Mouse (Mus musculus): ENCODE results near the gene Atl1. TPM values are rescaled to one million over a fixed set of nuclear protein-coding genes. Genes with fewer than 3 reads are reported as not detected.

Gene Atl1
- polyA plus RNA-seq (2014; fragmentation: Nextera tagmentation; extraction: Ambion mirVana) = 6.2 and 8.6 TPM in 2 replicates

GRCm38 (mm10) chr12:69892371-69893251, at the start of gene Atl1, which contains the start of gene Map4k5:
Gene Atl1 (plus strand): TSS chr12:69892614.
Gene Map4k5 (minus strand): TSS chr12:69893200.
- ATAC-seq (replicated peaks; ENCODE audit: insufficient number of reproducible peaks, low FRiP score, low TSS enrichment) = peak; percentile 96
- peak within 1 kb of the TSS; percentile 94 for H3K4me3 ChIP-seq (ENCODE audit: low read depth, low read length)
- peak within 1 kb of the TSS; percentile 65 for H3K4me2 ChIP-seq
- H3K4me1 ChIP-seq (ENCODE audit: control insufficient read depth, insufficient read depth, low read length) = peaks cover 20% of the 10 kb centered on the region
- H3K27ac ChIP-seq (ENCODE audit: low read depth, low read length) = peak within 1 kb of the TSS; percentile 95
- no peaks in the 10 kb centered on the region for H3K27me3 ChIP-seq (ENCODE audit: control insufficient read depth, insufficient read depth, low read length)
- peak within 1 kb of the TSS; percentile 98 for H3K9ac ChIP-seq (ENCODE audit: low read depth, low read length)
- under 1% methylated on average over 117 of the region's 118 CpGs for WGBS (ENCODE audit: insufficient replicate concordance)
- no peaks in the 10 kb centered on the region for H3K9me3 ChIP-seq (replicated peaks; ENCODE audit: control insufficient read depth, low read length)
- no peaks in the 10 kb centered on the region for H3K36me3 ChIP-seq (ENCODE audit: control insufficient read depth, insufficient read depth, low read length)

GRCm38 (mm10) chr12:69843531-69844445, 48.6 kb upstream of the Atl1 start:
- H3K36me3 ChIP-seq (ENCODE audit: control insufficient read depth, insufficient read depth, low read length) = peaks cover 4% of the 10 kb centered on the region; the same call in 1 of the 2 replicates
- 74% methylated on average over 19 of the region's 19 CpGs for WGBS (ENCODE audit: insufficient replicate concordance)

GRCm38 (mm10) chr12:69845722-69846121, 46.7 kb upstream of the Atl1 start:
- no peak overlapping the region for H3K4me3 ChIP-seq (ENCODE audit: low read depth, low read length)
- no peaks in the 10 kb centered on the region for H3K27me3 ChIP-seq (ENCODE audit: control insufficient read depth, insufficient read depth, low read length)
- no peaks in the 10 kb centered on the region for H3K4me1 ChIP-seq (ENCODE audit: control insufficient read depth, insufficient read depth, low read length)
- peaks cover 8% of the 10 kb centered on the region; the same call in 1 of the 2 replicates for H3K36me3 ChIP-seq (ENCODE audit: control insufficient read depth, insufficient read depth, low read length)
- no peak overlapping the region for H3K9ac ChIP-seq (ENCODE audit: low read depth, low read length)
- no peak overlapping the region for H3K4me2 ChIP-seq
- no peaks in the 10 kb centered on the region for H3K9me3 ChIP-seq (replicated peaks; ENCODE audit: control insufficient read depth, low read length)
- no peak overlapping the region for H3K27ac ChIP-seq (ENCODE audit: low read depth, low read length)
- no peak for ATAC-seq (replicated peaks; ENCODE audit: insufficient number of reproducible peaks, low FRiP score, low TSS enrichment)
- WGBS (ENCODE audit: insufficient replicate concordance) = 85% methylated on average over 9 of the region's 9 CpGs

More at GRCm38 (mm10) chr12:69843531-69844445, 48.6 kb upstream of the Atl1 start:
- Histone ChIP-seq H3K4me2 (no peak overlapping the region), H3K27ac (ENCODE audit: low read depth, low read length) (no peak overlapping the region), H3K9me3 (replicated peaks; ENCODE audit: control insufficient read depth, low read length) (no peaks in the 10 kb centered on the region), H3K4me1 (ENCODE audit: control insufficient read depth, insufficient read depth, low read length) (no peaks in the 10 kb centered on the region), H3K27me3 (ENCODE audit: control insufficient read depth, insufficient read depth, low read length) (no peaks in the 10 kb centered on the region), H3K9ac (ENCODE audit: low read depth, low read length) (no peak overlapping the region), H3K4me3 (ENCODE audit: low read depth, low read length) (no peak overlapping the region)
- no peak for ATAC-seq (replicated peaks; ENCODE audit: insufficient number of reproducible peaks, low FRiP score, low TSS enrichment)

- no peak for ATAC-seq (replicated peaks; ENCODE audit: insufficient number of reproducible peaks, low FRiP score, low TSS enrichment)
- H3K36me3 ChIP-seq (ENCODE audit: control insufficient read depth, insufficient read depth, low read length) = peaks cover 8% of the 10 kb centered on the region; the same call in 1 of the 2 replicates
- H3K9me3 ChIP-seq (replicated peaks; ENCODE audit: control insufficient read depth, low read length) = no peaks in the 10 kb centered on the region
- H3K4me2 ChIP-seq = no peak overlapping the region
- 93% methylated on average over 9 of the region's 9 CpGs for WGBS (ENCODE audit: insufficient replicate concordance)
- H3K27me3 ChIP-seq (ENCODE audit: control insufficient read depth, insufficient read depth, low read length) = no peaks in the 10 kb centered on the region
- H3K27ac ChIP-seq (ENCODE audit: low read depth, low read length) = no peak overlapping the region
- H3K4me1 ChIP-seq (ENCODE audit: control insufficient read depth, insufficient read depth, low read length) = no peaks in the 10 kb centered on the region
- H3K4me3 ChIP-seq (ENCODE audit: low read depth, low read length) = no peak overlapping the region
- no peak overlapping the region for H3K9ac ChIP-seq (ENCODE audit: low read depth, low read length)
Observed at GRCm38 (mm10) chr12:69846499-69846898, 45.9 kb upstream of the Atl1 start.

GRCm38 (mm10) chr12:69848083-69848878, 44.1 kb upstream of the Atl1 start:
- H3K36me3 ChIP-seq (ENCODE audit: control insufficient read depth, insufficient read depth, low read length) = peaks cover 8% of the 10 kb centered on the region; the same call in 1 of the 2 replicates
- H3K27ac ChIP-seq (ENCODE audit: low read depth, low read length) = no peak overlapping the region
- H3K4me3 ChIP-seq (ENCODE audit: low read depth, low read length) = no peak overlapping the region
- H3K9ac ChIP-seq (ENCODE audit: low read depth, low read length) = no peak overlapping the region
- H3K4me1 ChIP-seq (ENCODE audit: control insufficient read depth, insufficient read depth, low read length) = no peaks in the 10 kb centered on the region
- H3K4me2 ChIP-seq = no peak overlapping the region
- no peaks in the 10 kb centered on the region for H3K27me3 ChIP-seq (ENCODE audit: control insufficient read depth, insufficient read depth, low read length)
- WGBS (ENCODE audit: insufficient replicate concordance) = 75% methylated on average over 12 of the region's 12 CpGs
- no peak for ATAC-seq (replicated peaks; ENCODE audit: insufficient number of reproducible peaks, low FRiP score, low TSS enrichment)
- no peaks in the 10 kb centered on the region for H3K9me3 ChIP-seq (replicated peaks; ENCODE audit: control insufficient read depth, low read length)

GRCm38 (mm10) chr12:69852288-69852687, 40.1 kb upstream of the Atl1 start:
- peaks cover 4% of the 10 kb centered on the region for H3K36me3 ChIP-seq (ENCODE audit: control insufficient read depth, insufficient read depth, low read length)

GRCm38 (mm10) chr12:69853387-69853786, 39.0 kb upstream of the Atl1 start:
- WGBS (ENCODE audit: insufficient replicate concordance) = 83% methylated on average over 11 of the region's 11 CpGs
- H3K9ac ChIP-seq (ENCODE audit: low read depth, low read length) = no peak overlapping the region
- H3K9me3 ChIP-seq (replicated peaks; ENCODE audit: control insufficient read depth, low read length) = no peaks in the 10 kb centered on the region
- H3K27me3 ChIP-seq (ENCODE audit: control insufficient read depth, insufficient read depth, low read length) = no peaks in the 10 kb centered on the region
- no peak overlapping the region for H3K4me3 ChIP-seq (ENCODE audit: low read depth, low read length)
- H3K4me2 ChIP-seq = no peak overlapping the region
- ATAC-seq (replicated peaks; ENCODE audit: insufficient number of reproducible peaks, low FRiP score, low TSS enrichment) = no peak
- peaks cover under 1% of the 10 kb centered on the region; the same call in 1 of the 2 replicates for H3K4me1 ChIP-seq (ENCODE audit: control insufficient read depth, insufficient read depth, low read length)
- H3K27ac ChIP-seq (ENCODE audit: low read depth, low read length) = no peak overlapping the region
- peaks cover 4% of the 10 kb centered on the region for H3K36me3 ChIP-seq (ENCODE audit: control insufficient read depth, insufficient read depth, low read length)

More at GRCm38 (mm10) chr12:69852288-69852687, 40.1 kb upstream of the Atl1 start:
- WGBS (ENCODE audit: insufficient replicate concordance) = 87% methylated on average over 9 of the region's 9 CpGs
- Histone ChIP-seq H3K4me3 (ENCODE audit: low read depth, low read length) (no peak overlapping the region), H3K4me1 (ENCODE audit: control insufficient read depth, insufficient read depth, low read length) (no peaks in the 10 kb centered on the region), H3K27me3 (ENCODE audit: control insufficient read depth, insufficient read depth, low read length) (no peaks in the 10 kb centered on the region), H3K27ac (ENCODE audit: low read depth, low read length) (no peak overlapping the region), H3K4me2 (no peak overlapping the region), H3K9me3 (replicated peaks; ENCODE audit: control insufficient read depth, low read length) (no peaks in the 10 kb centered on the region), H3K9ac (ENCODE audit: low read depth, low read length) (no peak overlapping the region)
- ATAC-seq (replicated peaks; ENCODE audit: insufficient number of reproducible peaks, low FRiP score, low TSS enrichment) = no peak

- no peak overlapping the region for H3K27ac ChIP-seq (ENCODE audit: low read depth, low read length)
- H3K4me1 ChIP-seq (ENCODE audit: control insufficient read depth, insufficient read depth, low read length) = peaks cover 6% of the 10 kb centered on the region
- 83% methylated on average over 2 of the region's 2 CpGs for WGBS (ENCODE audit: insufficient replicate concordance)
- ATAC-seq (replicated peaks; ENCODE audit: insufficient number of reproducible peaks, low FRiP score, low TSS enrichment) = no peak
- no peak overlapping the region for H3K9ac ChIP-seq (ENCODE audit: low read depth, low read length)
- H3K36me3 ChIP-seq (ENCODE audit: control insufficient read depth, insufficient read depth, low read length) = peaks cover 4% of the 10 kb centered on the region
- no peak overlapping the region for H3K4me2 ChIP-seq
- no peak overlapping the region for H3K4me3 ChIP-seq (ENCODE audit: low read depth, low read length)
- no peaks in the 10 kb centered on the region for H3K9me3 ChIP-seq (replicated peaks; ENCODE audit: control insufficient read depth, low read length)
- H3K27me3 ChIP-seq (ENCODE audit: control insufficient read depth, insufficient read depth, low read length) = no peaks in the 10 kb centered on the region
Observed at GRCm38 (mm10) chr12:69853942-69854341, 38.5 kb upstream of the Atl1 start.

Data from heart, embryonic 11.5 days (tissue).